Mouse (Mus musculus): Measurements from ENCODE around the gene Cmss1. TPM values are rescaled to one million over a fixed set of nuclear protein-coding genes. Genes with fewer than 3 reads are reported as not detected.

The Cmss1 gene
- polyA plus RNA-seq, 1 experiment from 2014 or later = 50.4 TPM

DNA sequence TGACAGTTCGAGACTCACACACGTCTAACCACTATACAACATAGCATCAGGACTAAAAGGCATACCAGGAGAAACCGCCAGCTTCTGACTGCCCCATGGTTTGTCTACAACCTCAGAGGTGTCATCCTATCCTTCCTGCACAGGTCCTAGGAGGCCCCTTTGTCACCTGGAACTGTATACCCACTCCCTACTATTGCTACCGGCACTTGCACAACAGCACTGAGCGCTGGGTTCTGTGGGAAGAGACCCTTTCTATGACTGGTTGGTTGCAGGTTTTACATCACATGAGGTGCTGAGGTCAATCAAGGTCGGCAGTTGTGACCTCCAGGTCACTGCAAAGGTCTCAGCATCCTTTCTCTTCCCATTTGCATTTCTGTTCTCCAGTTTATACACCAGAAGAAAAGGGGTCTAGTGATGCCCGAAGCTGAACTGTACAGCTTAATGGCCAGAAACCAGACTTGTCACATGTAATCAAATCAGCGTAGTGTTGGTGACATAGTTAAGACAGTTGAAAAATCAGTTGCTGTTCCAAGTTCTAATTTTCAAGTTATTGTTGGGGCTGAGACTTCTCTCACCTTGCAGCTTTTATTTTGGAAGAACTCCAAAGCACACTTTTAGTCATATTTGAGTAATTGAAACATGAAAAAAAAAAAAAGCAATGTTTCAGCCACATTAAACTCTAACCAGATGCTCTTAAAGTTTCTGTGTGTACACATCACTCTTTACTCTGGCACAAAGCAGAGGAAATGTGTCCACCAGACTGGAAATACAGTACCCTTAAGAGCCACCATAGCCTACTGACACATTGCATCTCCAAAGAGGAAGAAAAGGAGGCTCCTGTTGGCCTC is 266.7 kb downstream of the Cmss1 start:
- 78% methylated on average over 8 of the region's 8 CpGs for WGBS
- Histone ChIP-seq H3K27ac (no peak overlapping the region), H3K4me1 (replicated peaks; ENCODE audit: insufficient read depth, low read length) (peaks cover 8% of the 10 kb centered on the region), H3K9me3 (replicated peaks; ENCODE audit: low read length) (no peaks in the 10 kb centered on the region), H3K9ac (ENCODE audit: low read depth, low read length) (no peak overlapping the region), H3K27me3 (ENCODE audit: insufficient read depth, low read length) (no peaks in the 10 kb centered on the region), H3K36me3 (ENCODE audit: insufficient read depth, low read length) (no peaks in the 10 kb centered on the region), H3K4me3 (replicated peaks; ENCODE audit: low read depth, low read length) (no peak overlapping the region), H3K4me2 (ENCODE audit: low read length) (no peak overlapping the region)
- DNase-seq (ENCODE audit: low spot score) (no peak), ATAC-seq (replicated peaks; ENCODE audit: low FRiP score, low read depth) (peak; percentile 21; the same call in 1 of the 2 replicates)
- no peak for TF ChIP-seq CTCF (IDR thresholded peaks at IDR 0.05; ENCODE audit: low read depth)

DNA sequence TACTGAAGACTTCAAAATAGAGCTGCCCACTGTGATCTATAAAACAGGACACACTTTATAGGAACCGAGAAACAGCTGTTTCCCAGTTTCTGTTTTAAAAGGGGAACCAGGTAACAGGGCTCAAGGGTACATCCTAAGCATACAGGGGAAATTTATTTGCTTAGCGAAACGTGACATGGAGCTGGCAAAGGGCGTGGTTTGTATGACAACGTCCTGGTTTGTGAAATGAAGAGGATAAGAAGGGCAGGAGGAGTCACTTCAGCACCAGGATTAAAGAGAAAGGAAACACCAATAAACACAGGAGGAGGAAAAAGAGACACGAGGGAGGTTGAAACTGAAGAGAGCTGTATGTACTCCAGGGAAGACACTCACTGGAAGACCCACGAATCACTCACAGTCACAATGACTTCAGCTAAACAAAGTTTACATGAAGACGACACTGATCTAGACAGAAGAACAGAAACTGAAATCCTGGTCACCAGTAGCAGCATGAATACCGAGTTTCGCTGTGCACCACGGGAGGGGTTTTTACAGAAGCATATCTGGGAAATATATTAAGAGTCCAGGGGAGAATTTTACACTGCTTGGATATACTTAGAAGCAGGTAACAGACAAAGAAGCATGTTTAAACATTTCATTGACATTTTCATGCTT is 269.8 kb downstream of the Cmss1 start:
- H3K9me3 ChIP-seq (replicated peaks; ENCODE audit: low read length) = no peaks in the 10 kb centered on the region
- no peak overlapping the region for H3K4me2 ChIP-seq (ENCODE audit: low read length)
- no peaks in the 10 kb centered on the region for H3K36me3 ChIP-seq (ENCODE audit: insufficient read depth, low read length)
- no peak for TF ChIP-seq CTCF (IDR thresholded peaks at IDR 0.05; ENCODE audit: low read depth)
- no peak overlapping the region for H3K9ac ChIP-seq (ENCODE audit: low read depth, low read length)
- peaks cover 8% of the 10 kb centered on the region for H3K4me1 ChIP-seq (replicated peaks; ENCODE audit: insufficient read depth, low read length)
- WGBS = 46% methylated on average over 11 of the region's 11 CpGs
- ATAC-seq (replicated peaks; ENCODE audit: low FRiP score, low read depth) (no peak), DNase-seq (ENCODE audit: low spot score) (peak; percentile 46)
- no peaks in the 10 kb centered on the region for H3K27me3 ChIP-seq (ENCODE audit: insufficient read depth, low read length)
- no peak overlapping the region for H3K4me3 ChIP-seq (replicated peaks; ENCODE audit: low read depth, low read length)
- H3K27ac ChIP-seq = no peak overlapping the region

DNA sequence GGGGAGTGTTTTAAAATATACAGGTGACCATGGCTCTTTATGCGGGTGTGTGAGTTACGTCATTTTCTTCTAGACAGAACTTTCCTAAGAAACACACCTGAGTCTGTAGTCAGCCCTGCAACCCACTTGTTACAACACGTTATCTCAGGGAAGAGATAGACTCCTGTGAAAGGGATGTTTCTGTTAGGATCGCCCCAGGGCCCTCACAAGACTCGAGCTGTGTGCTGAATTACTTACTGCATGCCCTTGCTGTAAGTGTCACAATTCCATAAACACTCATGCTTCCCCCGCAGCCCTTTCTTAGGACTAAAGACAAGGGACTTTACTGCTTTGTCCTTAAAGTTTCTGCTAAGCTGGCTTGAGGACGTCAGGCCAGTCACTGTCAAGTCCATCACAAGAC is 274.4 kb downstream of the Cmss1 start:
- Histone ChIP-seq H3K9ac (ENCODE audit: low read depth, low read length) (no peak overlapping the region), H3K4me3 (replicated peaks; ENCODE audit: low read depth, low read length) (no peak overlapping the region), H3K27me3 (ENCODE audit: insufficient read depth, low read length) (no peaks in the 10 kb centered on the region), H3K27ac (no peak overlapping the region), H3K9me3 (replicated peaks; ENCODE audit: low read length) (no peaks in the 10 kb centered on the region), H3K4me2 (ENCODE audit: low read length) (no peak overlapping the region), H3K4me1 (replicated peaks; ENCODE audit: insufficient read depth, low read length) (peaks cover 4% of the 10 kb centered on the region), H3K36me3 (ENCODE audit: insufficient read depth, low read length) (no peaks in the 10 kb centered on the region)
- TF ChIP-seq CTCF (IDR thresholded peaks at IDR 0.05; ENCODE audit: low read depth) = no peak
- ATAC-seq (replicated peaks; ENCODE audit: low FRiP score, low read depth) (no peak), DNase-seq (ENCODE audit: low spot score) (no peak)
- 77% methylated on average over 7 of the region's 7 CpGs for WGBS

DNA sequence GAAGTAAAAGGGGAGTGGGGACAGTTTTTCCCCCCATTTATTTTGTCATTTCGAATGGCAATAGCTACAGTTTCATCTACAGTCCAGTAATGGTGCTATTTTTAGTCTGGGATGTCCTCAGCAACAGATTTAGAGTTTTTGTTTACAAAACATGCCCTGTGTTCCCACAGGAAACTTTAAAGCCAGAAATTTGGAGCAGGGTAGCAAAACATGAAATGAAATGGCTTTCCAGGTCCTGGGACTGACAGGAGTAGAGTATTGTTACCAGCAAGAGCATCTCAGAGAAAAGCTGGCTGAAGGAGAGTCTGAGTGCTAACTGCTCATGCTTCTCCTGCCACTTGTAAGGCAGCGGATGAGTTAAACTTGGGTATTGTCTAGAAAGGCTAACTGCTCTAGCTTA is 276.6 kb downstream of the Cmss1 start:
- no peak overlapping the region for H3K27ac ChIP-seq

DNA sequence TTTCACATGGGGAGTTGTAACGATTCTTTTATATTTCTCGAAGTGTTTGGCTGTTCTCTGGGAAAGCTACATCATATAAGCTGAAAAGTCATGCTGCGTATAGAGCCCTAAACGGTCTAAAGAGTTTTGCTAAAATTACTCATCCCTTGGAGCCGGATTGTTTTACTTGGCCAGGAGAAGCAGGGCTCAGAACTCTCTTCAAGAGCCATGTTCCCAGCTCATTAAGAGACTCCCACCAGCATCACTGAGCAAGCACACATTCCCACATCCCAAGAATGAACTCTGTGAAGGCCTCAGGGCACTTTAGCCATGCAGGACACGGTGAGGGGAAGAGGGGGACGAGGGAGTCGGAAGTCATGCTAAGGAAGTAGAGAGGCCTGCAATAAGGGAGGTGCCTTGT is 277.6 kb downstream of the Cmss1 start:
- no peak overlapping the region for H3K9ac ChIP-seq (ENCODE audit: low read depth, low read length)
- ATAC-seq (replicated peaks; ENCODE audit: low FRiP score, low read depth) (no peak; the same call in 1 of the 2 replicates), DNase-seq (ENCODE audit: low spot score) (peak; percentile 57)
- no peak overlapping the region for H3K4me2 ChIP-seq (ENCODE audit: low read length)
- no peak overlapping the region for H3K4me3 ChIP-seq (replicated peaks; ENCODE audit: low read depth, low read length)
- no peaks in the 10 kb centered on the region for H3K9me3 ChIP-seq (replicated peaks; ENCODE audit: low read length)
- H3K27ac ChIP-seq = peak overlapping the region; percentile 50
- no peaks in the 10 kb centered on the region for H3K36me3 ChIP-seq (ENCODE audit: insufficient read depth, low read length)
- 37% methylated on average over 8 of the region's 8 CpGs for WGBS
- H3K27me3 ChIP-seq (ENCODE audit: insufficient read depth, low read length) = no peaks in the 10 kb centered on the region
- H3K4me1 ChIP-seq (replicated peaks; ENCODE audit: insufficient read depth, low read length) = no peaks in the 10 kb centered on the region
- no peak for TF ChIP-seq CTCF (IDR thresholded peaks at IDR 0.05; ENCODE audit: low read depth)

More for the DNA sequence above, 276.6 kb downstream of the Cmss1 start:
- no peak for ATAC-seq (replicated peaks; ENCODE audit: low FRiP score, low read depth)
- no peak for TF ChIP-seq CTCF (IDR thresholded peaks at IDR 0.05; ENCODE audit: low read depth)
- H3K4me1 ChIP-seq (replicated peaks; ENCODE audit: insufficient read depth, low read length) = no peaks in the 10 kb centered on the region
- H3K36me3 ChIP-seq (ENCODE audit: insufficient read depth, low read length) = no peaks in the 10 kb centered on the region
- no peak overlapping the region for H3K4me3 ChIP-seq (replicated peaks; ENCODE audit: low read depth, low read length)
- WGBS = 80% methylated on average over 2 of the region's 2 CpGs
- peak; percentile 38 for DNase-seq (ENCODE audit: low spot score)
- no peaks in the 10 kb centered on the region for H3K9me3 ChIP-seq (replicated peaks; ENCODE audit: low read length)
- no peak overlapping the region for H3K4me2 ChIP-seq (ENCODE audit: low read length)
- no peaks in the 10 kb centered on the region for H3K27me3 ChIP-seq (ENCODE audit: insufficient read depth, low read length)
- H3K9ac ChIP-seq (ENCODE audit: low read depth, low read length) = no peak overlapping the region

DNA sequence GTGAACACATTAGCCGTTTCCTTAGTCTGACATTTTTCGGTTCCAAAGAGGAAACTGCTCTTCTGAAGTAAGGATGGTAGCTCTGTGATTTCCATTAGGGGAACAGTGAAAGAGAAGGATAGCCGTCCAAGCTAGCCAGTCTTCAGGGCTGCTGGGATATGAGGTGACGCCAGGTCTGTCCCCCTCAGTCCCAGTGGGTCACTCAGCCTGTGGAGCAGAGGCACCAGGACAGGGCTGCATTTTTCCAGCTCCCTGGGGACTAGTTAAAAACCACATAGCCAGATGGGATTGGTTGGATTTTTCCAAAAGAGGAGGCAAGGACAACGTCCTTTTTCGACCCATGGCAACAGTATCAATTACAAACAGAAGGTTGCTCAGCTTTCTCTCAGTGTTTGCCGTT is 279.7 kb downstream of the Cmss1 start:
- Histone ChIP-seq H3K27ac (no peak overlapping the region), H3K4me3 (replicated peaks; ENCODE audit: low read depth, low read length) (no peak overlapping the region), H3K4me1 (replicated peaks; ENCODE audit: insufficient read depth, low read length) (no peaks in the 10 kb centered on the region), H3K9me3 (replicated peaks; ENCODE audit: low read length) (no peaks in the 10 kb centered on the region), H3K4me2 (ENCODE audit: low read length) (no peak overlapping the region), H3K27me3 (ENCODE audit: insufficient read depth, low read length) (no peaks in the 10 kb centered on the region), H3K36me3 (ENCODE audit: insufficient read depth, low read length) (no peaks in the 10 kb centered on the region), H3K9ac (ENCODE audit: low read depth, low read length) (no peak overlapping the region)
- TF ChIP-seq CTCF (IDR thresholded peaks at IDR 0.05; ENCODE audit: low read depth) = no peak
- DNase-seq (ENCODE audit: low spot score) (peak; percentile 29), ATAC-seq (replicated peaks; ENCODE audit: low FRiP score, low read depth) (no peak)
- WGBS = 56% methylated on average over 7 of the region's 7 CpGs

All from kidney, postnatal 0 days (tissue).